Mouse (Mus musculus) CH12.LX (cell line): ENCODE measurements around the gene Ddah2. TPM values are rescaled to one million over a fixed set of nuclear protein-coding genes. Genes with fewer than 3 reads are reported as not detected.

Experiments
- DNase-seq: peaks from one replicate; pipeline ENCODE4 v3.0.0-alpha.2; 2013; ENCODE audit errors: extremely low read depth
- H3K27ac ChIP-seq: 2 replicates; pipeline ENCODE4 v1.5.1; 2012; ENCODE audit warnings: low read depth, mild to moderate bottlenecking, control low read depth, moderate library complexity; ENCODE audit not compliant: insufficient read depth
- H3K27me3 ChIP-seq: replicated peaks from 2 replicates; pipeline ENCODE3; 2012; ENCODE audit warnings: inconsistent platforms
- H3K36me3 ChIP-seq, 2 experiments: replicated peaks in 1 of 2; 2 replicates each; pipeline versions ENCODE3 to v1.6.1; 2012; ENCODE audit warnings: inconsistent platforms in 1 of 2, low read length in 1 of 2, mild to moderate bottlenecking in 1 of 2, mixed read lengths in 1 of 2, moderate library complexity in 1 of 2; ENCODE audit not compliant: control insufficient read depth in 1 of 2, insufficient read depth in 1 of 2
- H3K4me1 ChIP-seq, 2 experiments: 2 replicates each; pipeline ENCODE4 v1.6.1; 2012; ENCODE audit warnings: inconsistent platforms in 1 of 2, moderate library complexity in 1 of 2; ENCODE audit not compliant: insufficient read depth in 2 of 2, control insufficient read depth in 1 of 2
- H3K4me2 ChIP-seq: 2 replicates; pipeline ENCODE4 v1.6.1; 2012; ENCODE audit warnings: low read depth, mild to moderate bottlenecking, control low read depth; ENCODE audit not compliant: poor library complexity, insufficient read depth, severe bottlenecking
- H3K4me3 ChIP-seq, 3 experiments: fragments of 150-350 bp in 1 of 3; sonication (generic) in 1 of 3; replicated peaks in 1 of 3; 2 replicates each; pipeline versions ENCODE3 to v1.5.1; 2011 to 2012; ENCODE audit warnings: low read depth in 2 of 3, low read length in 2 of 3, mild to moderate bottlenecking in 2 of 3, moderate library complexity in 2 of 3, control low read depth in 1 of 3, improper control_type of control experiment in 1 of 3, inconsistent platforms in 1 of 3, mixed read lengths in 1 of 3; ENCODE audit not compliant: poor library complexity in 1 of 3
- H3K79me2 ChIP-seq: replicated peaks from 2 replicates; pipeline ENCODE4 v1.6.1; 2012; ENCODE audit warnings: mild to moderate bottlenecking, moderate library complexity; ENCODE audit not compliant: control insufficient read depth, poor library complexity, insufficient read depth, severe bottlenecking; ENCODE audit errors: extremely low read depth
- H3K9ac ChIP-seq: 2 replicates; pipeline ENCODE4 v1.6.1; 2012; ENCODE audit warnings: low read depth, mild to moderate bottlenecking, control low read depth, moderate library complexity; ENCODE audit not compliant: insufficient read depth
- H3K9me3 ChIP-seq: replicated peaks from 2 replicates; pipeline ENCODE3; 2012; ENCODE audit warnings: low read length, inconsistent platforms, mixed read lengths
- BHLHE40 ChIP-seq: IDR thresholded peaks from 2 replicates; pipeline ENCODE4 v1.6.1; 2011; ENCODE audit warnings: mild to moderate bottlenecking, low read depth, low read length, improper control_type of control experiment
- CTCF ChIP-seq, 2 experiments: IDR thresholded peaks in 1 of 2; conservative IDR thresholded peaks in 1 of 2; 2 replicates each; pipeline ENCODE4 v1.5.1; 2011 to 2012; ENCODE audit warnings: low read depth in 2 of 2, low read length in 2 of 2, improper control_type of control experiment in 1 of 2, inconsistent platforms in 1 of 2, mild to moderate bottlenecking in 1 of 2, moderate library complexity in 1 of 2
- E2F4 ChIP-seq: IDR thresholded peaks from 2 replicates; pipeline ENCODE4 v1.6.1; 2011; ENCODE audit warnings: low read depth, low read length, improper control_type of control experiment; ENCODE audit not compliant: insufficient replicate concordance
- EP300 ChIP-seq: IDR thresholded peaks from 2 replicates; pipeline ENCODE4 v1.6.1; 2011; ENCODE audit warnings: low read length, improper control_type of control experiment
- ETS1 ChIP-seq: conservative IDR thresholded peaks from 2 replicates; pipeline ENCODE4 v1.6.1; 2012; ENCODE audit warnings: low read depth, mild to moderate bottlenecking, inconsistent platforms, low read length, improper control_type of control experiment, moderate library complexity
- GABPA ChIP-seq: IDR thresholded peaks from 2 replicates; pipeline ENCODE4 v1.6.1; 2012; ENCODE audit warnings: low read depth, low read length, improper control_type of control experiment, inconsistent platforms; ENCODE audit not compliant: insufficient replicate concordance
- KAT2A ChIP-seq: IDR thresholded peaks from 2 replicates; pipeline ENCODE4 v1.6.1; 2012; ENCODE audit warnings: low read length, improper control_type of control experiment, inconsistent platforms; ENCODE audit not compliant: insufficient replicate concordance
- MAFK ChIP-seq: IDR thresholded peaks from 2 replicates; pipeline ENCODE4 v1.6.1; 2011; ENCODE audit warnings: low read length, improper control_type of control experiment; ENCODE audit not compliant: insufficient replicate concordance
- MAX ChIP-seq: IDR thresholded peaks from 2 replicates; pipeline ENCODE4 v1.6.1; 2011; ENCODE audit warnings: low read length, improper control_type of control experiment
- MEF2A ChIP-seq: IDR thresholded peaks from 2 replicates; pipeline ENCODE4 v1.6.1; 2014; ENCODE audit warnings: low read depth, mild to moderate bottlenecking, inconsistent platforms, low read length, improper control_type of control experiment, borderline replicate concordance
- SIN3A ChIP-seq: IDR thresholded peaks from 2 replicates; pipeline ENCODE4 v1.6.1; 2012; ENCODE audit warnings: low read length, improper control_type of control experiment, inconsistent platforms
- SMC3 ChIP-seq: IDR thresholded peaks from 2 replicates; pipeline ENCODE4 v1.6.1; 2011; ENCODE audit warnings: low read depth, low read length, improper control_type of control experiment
- UBTF ChIP-seq: IDR thresholded peaks from 2 replicates; pipeline ENCODE4 v1.6.1; 2012; ENCODE audit warnings: low read depth, mild to moderate bottlenecking, inconsistent platforms, low read length, improper control_type of control experiment, moderate library complexity
- USF1 ChIP-seq: IDR thresholded peaks from 2 replicates; pipeline ENCODE4 v1.6.1; 2014; ENCODE audit warnings: low read depth, mild to moderate bottlenecking, inconsistent platforms, low read length, improper control_type of control experiment
- ZKSCAN1 ChIP-seq: IDR thresholded peaks from 2 replicates; pipeline ENCODE4 v1.6.1; 2012; ENCODE audit warnings: low read depth, inconsistent platforms, low read length, improper control_type of control experiment, borderline replicate concordance
- ZMIZ1 ChIP-seq: IDR thresholded peaks from 2 replicates; pipeline ENCODE4 v1.6.1; 2012; ENCODE audit warnings: low read depth, mild to moderate bottlenecking, inconsistent platforms, low read length, improper control_type of control experiment
- dilution Hi-C: fragments of 300-500 bp; cut with MboI; formaldehyde crosslinking; loops from 2 replicates; pipeline ENCODE4 v1.14.3; 2020; ENCODE audit warnings: low sequenced_read_pairs; ENCODE audit not compliant: extremely low pct_unique_long_range_greater_than_20kb, extremely low pct_ligation_motif_present
- in situ Hi-C: fragments of 300-500 bp; cut with MboI; formaldehyde crosslinking; loops from 3 replicates; pipeline ENCODE4 v1.14.3; 2019; ENCODE audit warnings: low sequenced_read_pairs, low pct_ligation_motif_present, low pct_unique_long_range_greater_than_20kb, mixed read lengths
- polyA plus RNA-seq: library from polyadenylated mRNA; unstranded; fragments of >175 nt; gene quantifications from 2 replicates; pipeline ENCODE4 v1.2.1, GENCODE M21; 2012; ENCODE audit warnings: low read depth; ENCODE audit not compliant: insufficient read length
- total RNA-seq, 2 experiments: library from RNA; depleted of rRNA; stranded (reverse); fragments of 300-350 nt in 1 of 2; fragments of >200 nt in 1 of 2; gene quantifications; 2 replicates each; pipeline ENCODE4 v1.2.3; 2012 to 2014

Gene Ddah2
- total and polyA plus RNA-seq, 3 experiments: 0.94 to 4.8 (median 3.4) TPM

DNA sequence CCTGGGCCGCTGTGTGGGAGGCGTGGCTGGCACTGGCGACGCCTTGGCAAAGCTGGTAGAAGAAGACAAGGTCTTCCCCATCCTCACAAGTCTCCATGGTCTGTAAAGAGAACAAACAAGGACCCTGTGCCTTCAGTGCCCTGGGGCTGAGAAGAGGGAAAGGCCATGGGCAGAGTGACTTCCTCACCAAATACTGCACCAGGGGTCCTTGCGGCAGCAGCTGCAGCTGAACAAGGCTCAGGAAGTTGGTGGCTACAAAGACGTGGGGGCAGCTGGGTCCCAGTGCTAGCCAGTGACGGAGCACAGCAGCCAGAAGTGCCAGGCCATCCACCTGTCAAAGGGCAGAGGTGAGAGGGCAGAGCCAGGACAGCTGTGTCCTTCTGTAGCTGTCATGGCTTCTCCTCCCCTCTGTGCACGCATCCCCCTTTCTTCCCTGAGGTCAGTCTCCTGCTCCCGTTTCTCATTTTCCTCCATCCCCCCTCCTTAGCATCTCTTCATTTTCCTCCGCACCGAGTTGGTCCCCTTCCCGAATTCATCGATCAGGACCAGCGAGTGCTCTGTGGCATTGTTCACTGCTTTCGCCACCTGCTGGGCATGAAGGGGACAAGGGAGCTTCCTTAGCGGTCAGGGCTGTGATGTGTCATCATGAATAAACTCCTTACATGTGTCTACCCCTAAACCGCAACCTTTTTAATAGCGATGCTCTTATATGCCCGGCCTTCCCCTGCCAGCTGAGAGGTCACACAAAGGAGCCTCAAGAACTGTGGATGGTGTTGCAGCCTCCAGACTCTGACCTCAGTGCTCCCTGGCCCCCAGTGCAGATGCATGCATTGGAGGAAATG lies 28.9 kb upstream of the Ddah2 start:
- no peak overlapping the region for H3K4me2 ChIP-seq
- no peak overlapping the region for H3K27ac ChIP-seq
- TF ChIP-seq EP300 (no peak), MAX (no peak), E2F4 (no peak), MEF2A (no peak), KAT2A (no peak), CTCF (conservative IDR thresholded peaks at IDR 0.05 in 1 of 2, IDR thresholded peaks at IDR 0.05 in 1 of 2; ENCODE audit: low read depth in 2 of 2, low read length in 2 of 2) (peak in 1 of 2 experiments; percentile 52; a peak in 2 of 4 replicates), USF1 (no peak), SMC3 (peak; percentile 32; the same call in 1 of the 2 replicates), ZMIZ1 (no peak)
- TF ChIP-seq, all 38 proteins: peak for 2
- H3K9ac ChIP-seq: no peak overlapping the region
- peaks cover 16 to 63% of the 10 kb centered on the region in 2 experiments for H3K4me1 ChIP-seq
- H3K36me3 ChIP-seq: peaks cover 4 to 39% of the 10 kb centered on the region in 2 experiments
- dilution Hi-C loops (no loop called here), in situ Hi-C loops (loop anchor here (10.0 kb wide), 1 partner anchor 85 kb away; the partner anchor contains the start of gene Ly6g5b)
- DNase-seq: no peak
- no peak overlapping the region for H3K4me3 ChIP-seq
- no peaks in the 10 kb centered on the region; the same call in none of the 2 replicates for H3K79me2 ChIP-seq
- H3K9me3 ChIP-seq: no peaks in the 10 kb centered on the region
- H3K27me3 ChIP-seq: no peaks in the 10 kb centered on the region

DNA sequence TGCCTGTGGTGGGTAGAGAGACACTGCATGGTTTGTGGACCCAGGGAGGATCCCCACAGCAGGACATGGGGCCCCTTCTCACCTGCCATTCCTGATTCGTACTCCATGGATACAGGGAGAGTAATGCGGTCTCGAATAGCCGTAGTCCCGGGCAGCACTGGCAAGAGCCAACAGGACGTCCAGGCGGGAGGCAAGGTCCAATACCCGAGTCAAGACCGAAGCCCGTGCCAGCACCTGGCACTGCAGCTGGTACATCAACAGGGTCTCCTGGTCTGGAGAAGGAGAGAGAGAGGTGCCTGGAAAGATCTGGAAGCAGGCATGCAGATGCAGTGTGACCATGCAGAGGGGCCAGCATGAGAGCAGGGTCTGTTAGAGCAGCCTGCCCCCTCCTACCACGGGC lies 27.6 kb upstream of the Ddah2 start:
- Histone ChIP-seq H3K9me3 (no peaks in the 10 kb centered on the region), H3K27me3 (no peaks in the 10 kb centered on the region), H3K27ac (no peak overlapping the region), H3K79me2 (no peaks in the 10 kb centered on the region; the same call in 1 of the 2 replicates), H3K36me3 (peaks cover 0 to 28% of the 10 kb centered on the region in 2 experiments), H3K4me1 (peaks cover 11 to 51% of the 10 kb centered on the region in 2 experiments), H3K4me3 (no peak overlapping the region), H3K9ac (no peak overlapping the region), H3K4me2 (no peak overlapping the region)
- dilution Hi-C loops: no loop called here
- no peak for DNase-seq
- in situ Hi-C loops: no loop called here
- TF ChIP-seq SIN3A (no peak), USF1 (no peak), KAT2A (no peak)

DNA sequence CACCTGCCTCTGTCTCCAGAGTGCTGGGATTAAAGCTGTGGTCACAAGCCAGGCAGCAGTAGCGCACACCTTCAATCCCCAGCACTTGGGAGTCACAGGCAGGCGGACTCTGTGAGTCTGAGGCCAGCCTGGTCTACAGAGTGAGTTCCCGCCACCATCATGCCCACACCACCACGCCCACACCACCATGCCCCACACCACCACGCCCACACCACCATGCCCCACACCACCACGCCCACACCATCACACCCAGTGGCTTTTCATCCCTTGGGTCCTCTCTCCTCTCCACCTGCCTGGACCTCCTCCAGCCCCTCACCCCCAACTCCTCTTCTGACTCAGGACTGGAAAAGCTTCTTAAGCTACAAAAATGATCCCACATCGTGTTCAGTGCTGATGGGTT lies 27.0 kb upstream of the Ddah2 start:
- dilution Hi-C loops (no loop called here), in situ Hi-C loops (no loop called here)

More for the DNA sequence above, 27.0 kb upstream of the Ddah2 start:
- no peak overlapping the region for H3K9ac ChIP-seq
- DNase-seq: no peak
- no peak overlapping the region for H3K4me2 ChIP-seq
- peaks cover 0 to 26% of the 10 kb centered on the region in 2 experiments for H3K36me3 ChIP-seq
- peaks cover 10 to 49% of the 10 kb centered on the region in 2 experiments for H3K4me1 ChIP-seq
- H3K9me3 ChIP-seq: no peaks in the 10 kb centered on the region
- H3K4me3 ChIP-seq: no peak overlapping the region
- H3K79me2 ChIP-seq: no peaks in the 10 kb centered on the region; the same call in 1 of the 2 replicates
- H3K27me3 ChIP-seq: no peaks in the 10 kb centered on the region
- no peak overlapping the region for H3K27ac ChIP-seq
- TF ChIP-seq CTCF (conservative IDR thresholded peaks at IDR 0.05 in 1 of 2, IDR thresholded peaks at IDR 0.05 in 1 of 2; ENCODE audit: low read depth in 2 of 2, low read length in 2 of 2) (no peak), ETS1 (no peak), ZMIZ1 (no peak), UBTF (no peak), MAFK (no peak), MAX (no peak), ZKSCAN1 (no peak), GABPA (no peak), BHLHE40 (no peak)
- TF ChIP-seq, all 38 proteins: peak for 0
